Mouse (Mus musculus): ENCODE results near the gene App.

DNA sequence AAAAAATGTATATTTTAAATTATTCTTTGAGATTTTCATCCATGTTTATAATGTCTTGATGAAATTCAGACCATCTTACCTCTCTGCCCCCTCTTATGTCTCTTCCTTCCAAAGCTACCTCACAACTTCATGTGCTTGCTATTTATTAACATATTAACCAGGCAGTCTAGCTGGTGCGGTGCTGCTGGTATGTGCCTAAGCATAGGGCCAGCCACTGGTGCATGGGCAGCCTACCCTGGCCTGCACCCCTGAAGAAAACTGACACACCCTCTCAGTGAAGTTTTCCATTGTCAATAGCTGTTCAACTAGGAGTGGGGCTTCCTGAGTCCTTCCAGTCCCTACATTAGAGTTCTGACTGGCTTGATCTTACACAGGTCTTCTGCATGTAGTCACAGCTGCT lies 102.3 kb downstream of the App start:
- no peak for TF ChIP-seq CTCF (IDR thresholded peaks at IDR 0.05; ENCODE audit: low read depth)
- TF ChIP-seq EP300 (IDR thresholded peaks at IDR 0.05; ENCODE audit: low read depth), result no peak
